Mouse (Mus musculus) spleen, postnatal 10 days (tissue): ENCODE measurements around the gene Zfp78.
"Not testable (repeated sequence)": the region's sequence is repeated elsewhere in the genome, so short reads cannot be mapped to it uniquely, and the experiment has no call there.

Experiments
- DNase-seq, 2 experiments: peaks; one replicate each; pipeline ENCODE4 v3.0.0; 2021 to 2022; ENCODE audit warnings: low spot score in 2 of 2

Zfp78 gene

DNA sequence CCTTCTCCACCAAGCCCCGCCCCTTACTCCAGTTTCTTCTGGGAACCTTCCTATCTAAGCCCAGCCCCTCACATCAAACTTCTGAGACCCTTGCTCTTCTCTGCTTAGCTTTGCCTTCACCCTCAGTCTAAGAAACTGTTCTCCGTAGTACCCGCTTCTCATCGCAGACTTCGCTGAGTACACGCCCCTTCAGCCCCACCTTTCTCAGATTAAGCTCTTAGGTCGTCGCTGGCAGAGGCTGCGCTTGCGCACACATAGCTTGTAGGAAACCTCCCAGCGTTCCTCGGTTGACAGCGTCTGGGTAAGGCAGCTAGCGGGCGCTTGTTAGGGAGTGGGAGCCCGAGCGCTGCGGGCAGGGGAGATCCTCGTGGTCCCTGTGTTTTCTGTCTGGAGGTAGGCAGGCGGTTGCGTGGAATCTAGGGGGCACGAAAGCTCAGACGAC, at the start of gene Zfp78:
TSS of gene Zfp78 (plus strand) at position 234 of the 442 bp plus-strand sequence.
- peak in 1 of 2 experiments; percentile 84 for DNase-seq

DNA sequence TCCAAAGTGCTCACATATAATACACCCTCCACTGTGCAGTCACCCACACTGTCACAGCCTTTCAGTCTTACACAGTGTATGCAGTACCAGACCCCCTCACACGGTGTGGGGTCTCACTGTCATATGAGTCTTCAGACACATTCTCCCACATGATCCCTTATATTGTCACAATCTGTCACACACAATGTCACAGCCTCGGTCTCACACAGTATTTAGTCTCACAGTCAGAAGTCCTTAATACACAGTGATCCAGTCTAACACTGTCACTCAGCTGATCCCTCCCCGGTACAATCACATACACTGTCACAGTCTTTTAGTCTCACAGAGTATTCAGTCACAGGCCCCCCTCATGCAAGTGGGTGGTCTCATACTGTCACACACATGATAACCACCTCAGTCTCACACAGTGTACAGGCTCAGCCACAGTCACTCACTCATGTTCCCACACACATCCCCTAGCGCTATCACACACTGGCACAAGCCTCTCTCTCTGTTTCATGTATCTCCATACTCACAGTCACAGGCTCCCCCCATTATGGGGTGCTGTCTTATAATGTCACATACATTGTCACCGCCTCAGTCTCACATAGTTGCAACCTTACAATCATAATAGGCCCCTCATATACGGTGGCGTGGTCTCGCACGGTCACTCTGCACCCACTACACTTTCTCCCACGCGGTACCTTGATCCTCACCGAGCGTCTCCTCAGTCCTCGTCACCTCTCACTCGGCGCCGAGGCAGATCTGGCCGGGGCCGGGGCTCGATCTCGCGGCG, 32.4 kb upstream of the Zfp78 start:
- DNase-seq = peak in 1 of 2 experiments; percentile 9

GRCm38 (mm10) chr7:6331233-6331956, 31.7 kb upstream of the Zfp78 start, which contains the start of gene Zfp583:
Gene Zfp583, minus strand, starts transcription at chr7:6331285.
- DNase-seq = peak; percentile 54 to 84

DNA sequence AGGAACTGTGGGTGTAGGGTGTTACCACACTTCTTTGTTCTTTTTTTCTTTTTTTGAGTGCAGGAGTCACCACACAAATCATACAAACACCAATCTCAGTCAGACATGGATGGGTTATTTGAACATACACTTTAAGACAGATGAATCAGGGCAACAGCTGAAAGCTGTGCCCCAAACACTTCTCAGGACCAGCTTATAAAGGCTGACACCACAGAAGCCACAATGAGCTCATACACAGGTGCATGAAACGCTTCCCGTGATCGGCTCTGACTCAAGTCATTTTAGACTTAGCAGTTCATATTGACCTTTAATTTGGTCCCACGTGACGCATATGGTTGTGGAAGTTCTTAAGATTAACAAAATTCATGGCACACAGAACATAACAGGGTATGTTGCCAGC, 23.2 kb upstream of the Zfp78 start:
- no peak for DNase-seq

GRCm38 (mm10) chr7:6343501-6344071, 19.5 kb upstream of the Zfp78 start, which contains the start of gene Gm3854:
Gene Gm3854, plus strand, starts transcription at chr7:6343759.
- no peak for DNase-seq

DNA sequence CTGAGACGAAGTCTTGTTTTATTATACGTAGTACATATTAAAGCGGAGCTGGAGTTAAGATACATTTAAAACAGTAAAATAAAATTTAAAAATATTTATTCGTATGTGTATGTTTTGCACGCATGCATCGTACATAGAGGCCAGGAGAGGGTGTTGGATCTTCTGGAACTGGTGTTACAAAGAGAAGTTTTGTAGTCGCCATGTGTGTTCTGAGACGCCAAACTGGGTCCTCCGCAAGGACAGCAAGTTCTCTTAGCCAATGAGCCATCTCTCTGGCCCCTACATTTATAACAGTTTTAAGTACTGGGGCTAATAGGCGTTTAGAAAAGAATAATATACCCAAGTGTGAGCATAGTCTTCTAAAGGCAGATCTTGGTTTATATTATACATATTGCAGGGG, 19.0 kb upstream of the Zfp78 start:
- no peak for DNase-seq

- DNase-seq = no peak
These were observed 5.0 kb upstream of the Zfp78 start for GRCm38 (mm10) chr7:6358121-6358520.

DNA sequence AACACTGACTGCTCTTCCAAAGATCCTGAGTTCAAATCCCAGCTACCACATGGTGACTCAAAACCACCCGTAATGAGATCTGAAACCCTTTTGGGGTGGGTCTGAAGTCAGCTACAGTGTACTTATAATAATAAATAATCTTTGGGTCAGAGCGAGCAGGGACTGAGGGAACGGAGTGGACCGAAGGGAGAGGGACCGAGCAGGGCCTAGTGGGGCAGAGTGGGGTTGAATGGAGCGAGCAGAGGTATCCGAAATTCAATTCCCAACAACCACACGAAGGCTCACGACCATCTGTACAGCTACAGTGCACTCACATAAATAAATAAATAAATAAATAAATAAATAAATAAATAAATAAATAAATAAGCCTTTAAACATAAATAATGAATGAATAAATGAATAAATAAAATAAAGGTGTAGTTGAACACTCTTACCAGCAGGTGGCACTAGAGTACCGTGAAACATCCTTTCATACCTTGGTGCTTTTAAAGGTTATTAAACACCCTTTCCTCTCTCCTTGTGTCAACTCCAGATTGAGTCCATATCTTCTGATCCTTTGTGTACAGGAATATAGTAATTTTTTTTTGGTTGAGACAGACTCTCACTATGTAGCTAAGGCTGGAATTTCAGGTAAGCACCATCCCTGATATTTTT, 4.0 kb upstream of the Zfp78 start:
- DNase-seq = no peak

DNA sequence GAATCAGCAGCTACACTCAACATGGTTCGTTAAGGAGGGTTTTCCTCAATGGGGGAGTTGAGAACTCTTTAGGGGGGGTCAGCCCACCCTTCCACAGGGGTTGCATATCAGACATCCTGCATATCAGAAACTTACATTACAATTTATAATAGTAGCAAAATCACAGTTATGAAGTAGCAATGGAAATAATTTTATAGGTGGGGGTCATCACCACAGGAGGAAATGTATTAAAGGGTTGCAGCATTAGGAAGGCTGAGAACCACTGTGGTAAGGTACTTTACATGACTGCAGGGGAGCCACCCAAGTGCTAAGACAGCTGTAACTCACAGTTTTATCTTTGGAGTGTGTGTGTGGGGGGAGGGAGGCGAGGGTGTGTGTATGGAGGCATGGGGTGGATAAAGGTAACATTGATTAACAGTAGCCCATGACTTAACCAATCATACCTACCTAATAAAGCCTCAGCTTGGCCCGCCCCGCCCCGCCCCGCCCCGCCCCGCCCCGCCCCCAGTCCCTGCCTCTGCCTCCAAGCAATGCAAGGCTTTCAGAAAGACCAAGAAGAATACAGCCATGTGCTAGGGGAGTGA, 2.5 kb upstream of the Zfp78 start:
- no peak for DNase-seq

GRCm38 (mm10) chr7:6361756-6362155, 1.3 kb upstream of the Zfp78 start:
- DNase-seq = no peak

DNA sequence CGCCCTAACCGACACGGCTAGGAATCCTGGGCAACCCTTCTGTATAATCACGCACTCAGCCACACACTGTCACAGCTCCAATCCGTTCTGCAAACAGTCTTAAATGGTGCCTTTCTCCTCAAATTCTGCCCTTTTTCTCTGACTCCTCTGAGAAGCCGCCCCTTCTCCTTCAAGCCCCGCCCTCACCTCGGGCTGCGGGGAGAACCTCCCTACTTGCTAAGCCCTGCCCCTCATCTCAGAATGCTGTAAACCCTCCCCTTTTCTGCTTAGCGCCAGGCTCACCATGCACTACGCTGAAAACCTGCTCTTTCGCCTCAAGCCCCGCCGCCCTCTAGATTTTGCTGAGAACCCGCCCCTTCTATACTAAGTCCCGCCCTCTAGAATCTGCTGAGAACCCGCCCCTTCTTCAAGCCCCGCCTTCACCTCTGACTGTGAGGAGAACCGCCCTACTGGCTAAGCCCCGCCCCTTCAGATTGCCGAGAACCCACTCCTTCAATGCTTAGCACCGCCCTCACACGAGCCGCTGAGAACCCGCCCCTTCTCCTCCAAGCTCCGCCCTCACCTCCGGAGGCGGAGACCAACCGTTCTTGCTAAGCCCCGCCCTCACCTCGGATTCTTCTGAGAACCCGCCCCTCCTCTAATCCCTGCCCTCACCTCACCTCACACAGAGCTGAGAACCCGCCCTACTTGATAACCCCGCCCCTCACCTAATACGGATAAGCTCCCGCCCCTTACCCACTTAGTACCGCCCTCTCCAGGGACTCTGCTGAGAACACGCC, 623 bp upstream of the Zfp78 start:
- DNase-seq = peak; percentile 84 to 97

DNA sequence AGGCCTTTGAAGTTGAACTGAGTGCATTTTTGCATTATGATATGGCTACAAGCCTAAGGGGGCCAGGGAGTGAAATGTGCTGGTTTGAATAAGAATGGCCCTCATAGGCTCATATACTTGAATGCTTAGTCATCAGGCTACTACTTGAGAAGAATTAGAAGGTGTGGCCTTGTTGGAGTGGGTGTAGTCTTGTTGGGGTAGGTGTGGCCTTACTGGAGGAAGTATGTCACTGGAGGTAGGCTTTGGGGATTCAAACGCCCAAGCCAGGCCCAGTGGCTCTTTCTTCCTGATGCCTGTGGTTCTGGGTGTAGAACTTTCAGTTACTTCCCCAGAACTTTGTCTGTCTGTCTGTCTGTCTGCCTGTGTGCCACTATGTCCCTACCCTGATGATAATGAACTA, 1.7 kb downstream of the Zfp78 start:
- DNase-seq = no peak

GRCm38 (mm10) chr7:6367185-6367584, 4.1 kb downstream of the Zfp78 start:
- DNase-seq = no peak

DNA sequence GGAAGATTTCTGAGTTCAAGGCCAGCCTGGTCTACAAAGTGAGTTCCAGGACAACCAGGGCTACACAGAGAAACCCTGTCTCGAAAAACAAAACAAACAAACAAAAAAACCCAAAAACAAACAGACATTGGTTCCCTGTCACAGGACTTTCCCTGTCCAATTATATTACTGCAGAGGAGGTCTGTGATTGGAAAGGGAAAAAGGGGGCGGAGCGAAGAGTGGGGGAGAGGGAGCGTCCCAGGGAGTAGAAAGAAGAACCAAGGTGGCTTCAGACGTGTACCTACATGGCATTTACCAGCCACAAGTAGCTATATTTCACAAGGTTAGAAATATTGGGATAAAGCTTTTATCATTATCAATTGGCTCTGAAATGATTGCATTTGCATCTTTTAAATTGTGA, 5.1 kb downstream of the Zfp78 start:
- DNase-seq = not testable (repeated sequence)

DNA sequence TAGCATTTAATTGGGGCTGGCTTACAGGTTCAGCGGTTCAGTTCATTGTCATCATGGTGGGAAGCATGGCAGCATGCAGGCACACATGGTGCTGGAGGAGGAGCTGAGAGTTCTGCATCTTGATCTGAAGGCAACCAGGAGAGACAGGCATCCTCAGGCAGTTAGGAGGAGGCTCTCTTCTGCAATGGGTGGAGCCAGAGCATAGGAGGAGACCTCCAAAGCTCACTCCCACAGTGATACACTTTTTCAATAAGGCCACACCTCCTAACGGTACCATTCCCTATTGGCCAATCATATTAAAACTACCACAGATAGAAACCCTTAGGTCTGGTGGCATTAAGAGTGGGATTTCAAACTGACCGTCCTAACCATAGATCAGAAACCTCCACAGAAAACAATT, 6.4 kb downstream of the Zfp78 start:
- no peak for DNase-seq

DNA sequence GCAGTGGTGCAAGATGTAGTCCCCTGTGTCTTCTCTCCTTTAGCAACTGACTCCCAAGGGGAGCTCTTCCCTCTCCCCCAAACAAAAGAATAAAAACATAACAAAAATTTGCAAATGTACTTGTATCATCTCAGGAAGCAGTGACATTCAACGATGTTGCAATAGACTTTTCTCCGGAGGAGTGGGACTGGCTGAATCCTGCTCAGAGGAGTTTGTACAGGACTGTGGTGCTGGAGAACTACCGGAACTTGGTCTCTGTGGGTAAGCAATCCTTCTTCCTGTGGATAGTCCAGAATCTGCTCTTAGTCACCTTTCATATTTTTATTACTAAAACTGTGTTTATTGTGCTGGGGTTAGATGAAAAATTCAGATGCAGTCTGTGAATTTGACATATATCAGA, 9.9 kb downstream of the Zfp78 start:
- DNase-seq = no peak

DNA sequence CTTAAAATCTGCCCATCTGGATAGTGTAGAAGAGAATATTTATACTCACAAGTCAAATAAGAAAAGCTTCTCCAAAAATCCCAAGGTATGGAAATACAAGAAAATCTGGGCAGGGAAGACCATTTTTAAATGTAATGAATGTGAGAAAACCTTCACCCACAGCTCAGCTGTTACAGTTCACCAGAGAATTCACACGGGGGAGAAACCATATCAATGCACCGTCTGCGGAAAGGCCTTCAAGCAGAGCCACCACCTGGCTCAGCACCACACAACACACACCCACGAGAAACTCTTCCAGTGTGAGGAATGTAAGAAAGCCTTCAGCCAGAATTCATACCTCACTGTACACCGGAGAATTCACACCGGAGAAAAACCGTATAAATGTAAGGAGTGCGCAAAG, 15.4 kb downstream of the Zfp78 start:
- DNase-seq = no peak

GRCm38 (mm10) chr7:6381431-6381830, 18.4 kb downstream of the Zfp78 start:
- no peak for DNase-seq

- DNase-seq = peak; percentile 74 to 93
These were observed 20.0 kb downstream of the Zfp78 start, which contains the start of gene Zfp28 for GRCm38 (mm10) chr7:6383044-6383455. Gene Zfp28, plus strand, starts transcription at chr7:6383295.

DNA sequence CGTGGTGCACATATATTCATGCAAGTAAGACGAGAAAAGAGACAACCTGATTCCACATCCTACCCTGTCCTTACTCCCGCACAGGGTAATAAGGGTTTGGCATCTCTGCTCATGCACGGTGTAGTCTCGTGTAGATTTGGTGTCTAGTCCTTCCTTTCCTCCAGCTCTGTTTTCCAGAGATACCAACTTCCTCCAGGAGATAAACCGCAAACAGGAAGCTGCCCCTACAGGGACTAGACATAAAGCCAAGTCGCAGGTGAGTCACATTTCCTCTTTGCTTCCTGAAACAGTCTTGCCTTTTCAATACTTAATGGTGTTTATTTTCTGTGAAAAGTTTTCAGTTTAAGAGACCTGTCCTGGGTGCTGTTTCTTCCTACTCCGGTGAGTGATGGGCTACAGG, 20.9 kb downstream of the Zfp78 start:
- no peak for DNase-seq

DNA sequence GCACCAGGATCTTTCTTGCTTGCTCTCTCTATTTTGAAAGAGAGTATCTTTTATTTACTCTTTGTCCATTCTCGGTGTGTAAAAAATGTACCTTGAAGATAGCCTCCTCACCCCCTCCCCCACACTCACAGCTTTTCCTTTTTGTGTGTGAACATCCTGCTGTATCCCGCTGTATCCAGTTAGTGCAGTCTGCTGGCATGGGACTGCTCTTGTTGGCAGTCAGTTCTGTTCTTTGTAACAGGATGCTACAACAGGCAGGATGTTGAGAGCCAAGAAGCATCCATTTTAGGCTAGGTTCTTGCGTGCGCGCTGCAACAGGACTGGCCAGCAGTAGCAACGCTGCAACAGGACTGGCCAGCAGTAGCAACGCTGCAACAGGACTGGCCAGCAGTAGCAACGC, 23.9 kb downstream of the Zfp78 start:
- no peak for DNase-seq
